Mouse (Mus musculus) heart, embryonic 12.5 days (tissue): ENCODE measurements around the gene Lin28a. TPM values are rescaled to one million over a fixed set of nuclear protein-coding genes. Genes with fewer than 3 reads are reported as not detected.

Experiments used
- polyA plus RNA-seq: library from polyadenylated mRNA; unstranded; fragments of >200 nt; fragmentation: Nextera tagmentation; extraction: Ambion mirVana; gene quantifications from 2 replicates; pipeline ENCODE4 v1.2.1, GENCODE M21; 2016

Gene Lin28a
- polyA plus RNA-seq, 1 experiment from 2014 or later: 0.64 TPM

Other genes with a start within 250 kb of the Lin28a start
- gene Rps6ka1, start 131.0 kb downstream of the Lin28a start, polyA plus RNA-seq: 21.7 and 23.5 TPM in 2 replicates
- gene Hmgn2, start 50.2 kb downstream of the Lin28a start, polyA plus RNA-seq: 1,861 and 1,891 TPM in 2 replicates
- gene Dhdds, start 17.9 kb downstream of the Lin28a start, polyA plus RNA-seq: 30.5 and 33.3 TPM in 2 replicates
- not detected in 2 replicates for gene Zfp683, start 35.0 kb upstream of the Lin28a start, polyA plus RNA-seq
- gene Crybg2, start 42.0 kb upstream of the Lin28a start, polyA plus RNA-seq: 0.41 and 0.51 TPM in 2 replicates
- gene Cd52, start 76.2 kb upstream of the Lin28a start, polyA plus RNA-seq: 4.3 and 5.7 TPM in 2 replicates
- gene Ubxn11, start 83.7 kb upstream of the Lin28a start, polyA plus RNA-seq: 2.2 and 2.7 TPM in 2 replicates
- gene Sh3bgrl3, start 109.9 kb upstream of the Lin28a start, polyA plus RNA-seq: 179 and 190 TPM in 2 replicates
- 29.5 and 30.1 TPM in 2 replicates for gene Cep85, start 168.3 kb upstream of the Lin28a start, polyA plus RNA-seq
- not detected in 2 replicates for gene Gm7534, start 184.2 kb upstream of the Lin28a start, polyA plus RNA-seq
- not detected in 2 replicates for gene Catsper4, start 208.5 kb upstream of the Lin28a start, polyA plus RNA-seq
- gene Cnksr1, start 219.6 kb upstream of the Lin28a start, polyA plus RNA-seq: 0.61 and 1.4 TPM in 2 replicates
- 0.23 and 0.51 TPM in 2 replicates for gene E130218I03Rik, start 224.8 kb upstream of the Lin28a start, polyA plus RNA-seq
- gene Zfp593, start 226.8 kb upstream of the Lin28a start, polyA plus RNA-seq: 11.2 and 12.3 TPM in 2 replicates
- gene Gm30191, start 228.1 kb upstream of the Lin28a start, polyA plus RNA-seq: not detected in 2 replicates
- gene Grrp1, start 235.3 kb upstream of the Lin28a start, polyA plus RNA-seq: 4.5 TPM in 2 replicates